Mouse (Mus musculus): Measurements from ENCODE around the gene Sult1c1. TPM values are rescaled to one million over a fixed set of nuclear protein-coding genes. Genes with fewer than 3 reads are reported as not detected.
"Not testable (repeated sequence)": the region's sequence is repeated elsewhere in the genome, so short reads cannot be mapped to it uniquely, and the experiment has no call there.

Sult1c1 gene
- not detected for total RNA-seq (2021)
- long read RNA-seq, experiment 1: 0 reads
- long read RNA-seq, experiment 2: 0 reads

GRCm38 (mm10) chr17:53990574-53990973 lies at the start of gene Sult1c1:
Gene Sult1c1, minus strand, starts transcription at chr17:53990674.
- DNase-seq: no peak

GRCm38 (mm10) chr17:54014204-54014603 lies 23.7 kb upstream of the Sult1c1 start:
- peak; percentile 15 for DNase-seq

GRCm38 (mm10) chr17:54011196-54011595 lies 20.7 kb upstream of the Sult1c1 start:
- no peak for DNase-seq

GRCm38 (mm10) chr17:54010536-54010935 lies 20.1 kb upstream of the Sult1c1 start:
- DNase-seq: not testable (repeated sequence)

- no peak for DNase-seq
Measured at GRCm38 (mm10) chr17:54003522-54003921, 13.0 kb upstream of the Sult1c1 start.

GRCm38 (mm10) chr17:53973606-53974005 lies 16.9 kb downstream of the Sult1c1 start:
- DNase-seq: no peak

- DNase-seq: no peak
Measured at GRCm38 (mm10) chr17:53941569-53942162, 48.8 kb downstream of the Sult1c1 start.

GRCm38 (mm10) chr17:53940726-53941125 lies 49.7 kb downstream of the Sult1c1 start:
- no peak for DNase-seq

Other genes with a start within 250 kb of the Sult1c1 start
- gene Sult1c2, start 144.3 kb downstream of the Sult1c1 start, total RNA-seq (2021): 1 to 10 TPM; 2.5 to 4.4 TPM